Mouse (Mus musculus): ENCODE measurements around the gene Cct3.

DNA sequence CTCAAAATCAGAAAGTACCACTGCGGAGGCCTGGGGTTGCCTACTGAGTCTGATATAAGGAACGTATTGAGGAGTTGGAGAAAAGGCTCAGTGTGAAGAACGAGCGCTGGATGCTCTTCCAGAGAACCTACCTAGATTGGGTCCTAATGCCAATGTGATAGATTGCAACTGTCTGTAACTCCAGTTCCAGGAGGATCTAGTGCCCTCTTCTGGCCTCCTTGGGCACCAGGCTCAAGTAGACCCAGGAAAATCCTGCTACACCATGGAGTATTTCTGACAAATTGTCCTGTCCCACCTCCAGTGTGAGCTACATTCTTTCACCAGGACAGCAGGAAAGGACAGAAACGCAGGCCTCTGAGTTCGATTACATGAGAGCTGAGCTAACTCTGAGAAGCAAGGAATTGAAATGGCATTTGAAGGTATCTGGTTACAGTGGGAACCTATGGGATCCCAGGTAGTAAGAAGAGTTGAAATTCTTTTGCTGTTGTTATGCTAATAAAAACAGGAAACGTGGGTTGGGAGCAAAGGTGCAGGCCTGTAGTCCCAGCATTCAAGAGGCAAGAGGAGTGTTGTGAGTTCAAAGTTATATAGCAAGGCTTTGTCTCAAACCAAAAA lies 20.3 kb upstream of the Cct3 start:
- TF ChIP-seq CTCF (IDR thresholded peaks at IDR 0.05) (peak; percentile 63), POLR2A (IDR thresholded peaks at IDR 0.05; ENCODE audit: insufficient read depth, low read depth, low read length) (no peak)
